Mouse (Mus musculus) forebrain, embryonic 14.5 days (tissue): ENCODE measurements at regions not wholly inside any gene's neighbourhood (a gene's known extent, or its start where the extent isn't known, plus 50 kb on each side); places are given as distances from the start of the nearest gene placed in this dataset.

Source experiments
- ATAC-seq: fragments of 200-750 bp; cut with Nextera tagmentation; 2 replicates; pipeline ENCODE4 v1.8.0; 2017; ENCODE audit warnings: mild to moderate bottlenecking, moderate library complexity
- DNase-seq: peaks from one replicate; pipeline ENCODE4 v3.0.0-alpha.2; 2015; ENCODE audit warnings: low spot score
- H3K27ac ChIP-seq: fragments of 300-500 bp; sonication (generic); 2 replicates; pipeline ENCODE4 v1.5.1; 2014; ENCODE audit warnings: low read depth, mild to moderate bottlenecking, control low read depth, low read length, moderate library complexity
- H3K27me3 ChIP-seq: fragments of 300-500 bp; sonication (generic); replicated peaks from 2 replicates; pipeline ENCODE4 v1.6.1; 2014; ENCODE audit warnings: low read length, control low read depth, mixed read lengths; ENCODE audit not compliant: control insufficient read depth, insufficient read depth
- H3K36me3 ChIP-seq: fragments of 300-500 bp; sonication (generic); 2 replicates; pipeline ENCODE4 v1.6.1; 2014; ENCODE audit warnings: low read length, control low read depth; ENCODE audit not compliant: control insufficient read depth, insufficient read depth
- H3K4me1 ChIP-seq: fragments of 300-500 bp; sonication (generic); 2 replicates; pipeline ENCODE4 v1.6.1; 2014; ENCODE audit warnings: antibody characterized with exemption, low read length, control low read depth; ENCODE audit not compliant: control insufficient read depth, insufficient read depth
- H3K4me2 ChIP-seq: fragments of 300-500 bp; sonication (generic); 2 replicates; pipeline ENCODE4 v1.6.1; 2014; ENCODE audit warnings: mild to moderate bottlenecking, control low read depth, low read length
- H3K4me3 ChIP-seq: fragments of 300-500 bp; sonication (generic); 2 replicates; pipeline ENCODE4 v1.5.1; 2014; ENCODE audit warnings: low read depth, low read length, control low read depth
- H3K9ac ChIP-seq: fragments of 300-500 bp; sonication (generic); 2 replicates; pipeline ENCODE4 v1.6.1; 2014; ENCODE audit warnings: mild to moderate bottlenecking, low read length, control low read depth, moderate library complexity
- H3K9me3 ChIP-seq: fragments of 300-500 bp; sonication (generic); replicated peaks from 2 replicates; pipeline ENCODE4 v1.6.1; 2016; ENCODE audit warnings: low read length, control low read depth, mixed read lengths; ENCODE audit not compliant: control insufficient read depth
- WGBS: fragments of 180-500 bp; shearing (Covaris S2); extraction: QIAGEN DNeasy Blood & Tissue Kit; methylation state at CpG from one replicate; pipeline ENCODE4 v1.1.7; 2014; 5-methylcytosine and 5-hydroxymethylcytosine counted together

GRCm38 (mm10) chr8:89307601-89308000 lies 263.6 kb upstream of the Sall1 start:
- ATAC-seq, result no peak; the same call in 1 of the 2 replicates
- Histone ChIP-seq H3K4me2 (peak overlapping the region; percentile 20; the same call in 1 of the 2 replicates), H3K27ac (peak overlapping the region; percentile 65; the same call in 1 of the 2 replicates), H3K9me3 (no peaks in the 10 kb centered on the region), H3K9ac (no peak overlapping the region), H3K4me1 (peaks cover 37% of the 10 kb centered on the region), H3K36me3 (no peaks in the 10 kb centered on the region), H3K4me3 (no peak overlapping the region), H3K27me3 (no peaks in the 10 kb centered on the region)
- 22% methylated on average over 10 of the region's 10 CpGs for WGBS
- no peak for DNase-seq

GRCm38 (mm10) chr8:89307085-89307484 lies 263.1 kb upstream of the Sall1 start:
- no peaks in the 10 kb centered on the region for H3K27me3 ChIP-seq
- peaks cover 37% of the 10 kb centered on the region for H3K4me1 ChIP-seq
- no peak overlapping the region for H3K9ac ChIP-seq
- no peak overlapping the region for H3K27ac ChIP-seq
- no peak for ATAC-seq
- H3K4me2 ChIP-seq, result no peak overlapping the region
- no peak overlapping the region for H3K4me3 ChIP-seq
- WGBS, result 78% methylated on average over 4 of the region's 4 CpGs
- H3K9me3 ChIP-seq, result no peaks in the 10 kb centered on the region
- DNase-seq, result no peak
- no peaks in the 10 kb centered on the region for H3K36me3 ChIP-seq

DNA sequence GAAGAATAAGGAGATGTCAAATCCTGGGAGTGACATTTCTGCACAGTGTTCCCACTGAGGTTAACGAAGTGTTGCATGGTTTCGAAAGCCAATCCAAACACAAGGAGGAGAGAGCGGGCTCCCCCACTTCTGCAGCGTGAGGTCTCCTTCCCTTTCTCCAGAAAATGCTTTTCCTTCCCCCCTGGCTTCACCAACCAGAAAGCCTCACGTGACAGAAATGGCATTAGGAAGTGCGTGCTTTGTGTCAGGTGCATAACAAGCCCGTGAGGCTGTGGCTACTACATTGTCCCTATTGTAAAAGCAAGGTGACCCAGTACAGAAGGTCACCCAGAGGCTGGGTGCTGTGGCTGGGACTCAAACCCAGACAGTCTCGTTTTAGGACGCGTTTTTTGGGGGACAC lies 260.2 kb upstream of the Sall1 start:
- Histone ChIP-seq H3K9ac (no peak overlapping the region), H3K9me3 (no peaks in the 10 kb centered on the region), H3K4me3 (no peak overlapping the region), H3K4me2 (no peak overlapping the region), H3K27ac (no peak overlapping the region), H3K27me3 (no peaks in the 10 kb centered on the region), H3K4me1 (peaks cover 16% of the 10 kb centered on the region), H3K36me3 (no peaks in the 10 kb centered on the region)
- no peak for DNase-seq
- ATAC-seq, result no peak
- 57% methylated on average over 10 of the region's 10 CpGs for WGBS

DNA sequence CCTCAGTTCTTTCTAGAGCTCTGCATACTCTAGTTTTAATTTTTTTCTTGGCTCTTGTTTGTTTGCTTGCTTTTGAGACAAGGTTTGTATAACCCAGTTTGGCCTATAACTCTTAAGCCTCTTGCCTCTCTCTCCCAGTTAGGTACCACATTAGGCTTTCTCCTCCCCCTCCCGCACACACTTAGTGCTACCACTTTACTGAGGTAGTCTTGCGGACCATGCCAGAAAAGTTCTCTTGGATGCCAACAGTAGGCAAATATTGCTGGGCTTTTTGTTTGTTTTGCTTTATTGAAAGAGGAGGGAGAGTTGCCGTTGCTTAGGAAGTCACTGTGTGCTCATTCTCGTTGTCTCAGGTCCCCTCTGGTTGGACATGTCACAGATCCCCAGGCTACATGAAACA lies 259.4 kb upstream of the Sall1 start:
- DNase-seq, result no peak
- Histone ChIP-seq H3K27me3 (no peaks in the 10 kb centered on the region), H3K4me3 (no peak overlapping the region), H3K9ac (no peak overlapping the region), H3K4me1 (peaks cover 10% of the 10 kb centered on the region), H3K27ac (no peak overlapping the region), H3K36me3 (no peaks in the 10 kb centered on the region), H3K9me3 (no peaks in the 10 kb centered on the region), H3K4me2 (no peak overlapping the region)
- ATAC-seq, result no peak
- 88% methylated on average over 4 of the region's 4 CpGs for WGBS

DNA sequence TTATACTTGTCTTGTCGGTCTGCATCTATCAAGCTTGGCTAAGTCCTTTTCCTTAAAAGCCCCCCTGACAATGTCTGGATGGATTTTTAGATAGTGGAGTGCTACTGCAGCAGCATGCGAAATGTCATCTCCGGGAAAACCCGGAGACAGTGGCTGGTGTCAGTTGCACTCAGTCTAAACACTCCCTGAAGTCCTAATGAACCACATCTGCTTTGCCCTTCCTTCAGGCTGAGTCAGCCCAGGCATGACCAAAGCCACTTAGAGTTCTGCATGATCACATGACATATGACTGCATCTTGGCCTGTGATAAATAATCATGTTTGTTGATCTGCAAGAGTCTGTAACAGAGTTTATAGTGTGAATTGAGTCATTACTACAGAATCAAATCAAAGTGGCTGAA lies 255.7 kb upstream of the Sall1 start:
- H3K27me3 ChIP-seq, result no peaks in the 10 kb centered on the region
- no peak for DNase-seq
- no peak overlapping the region for H3K27ac ChIP-seq
- no peak for ATAC-seq
- 96% methylated on average over 4 of the region's 4 CpGs for WGBS
- no peaks in the 10 kb centered on the region for H3K36me3 ChIP-seq
- no peaks in the 10 kb centered on the region for H3K4me1 ChIP-seq
- no peaks in the 10 kb centered on the region for H3K9me3 ChIP-seq
- H3K4me2 ChIP-seq, result no peak overlapping the region
- no peak overlapping the region for H3K9ac ChIP-seq
- H3K4me3 ChIP-seq, result no peak overlapping the region

DNA sequence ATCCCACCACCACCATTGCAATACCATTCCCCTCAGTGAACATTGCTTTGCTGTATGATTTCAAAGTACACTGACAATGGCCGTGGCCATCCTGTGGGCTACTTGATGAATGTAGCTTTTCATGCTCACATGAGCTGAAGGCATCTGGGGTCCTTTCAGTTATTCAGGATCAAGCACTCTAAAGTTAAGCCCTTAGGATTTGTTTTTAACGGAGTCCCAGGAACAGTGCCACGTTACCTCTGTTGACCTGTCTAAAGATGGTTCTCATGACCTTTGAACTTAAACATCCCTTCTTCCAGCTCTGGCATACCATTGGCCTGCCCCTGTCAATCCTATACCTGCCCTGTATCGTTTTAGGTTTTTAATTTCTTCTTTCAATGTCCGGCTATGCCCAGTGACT lies 251.7 kb upstream of the Sall1 start:
- 44% methylated on average over 5 of the region's 5 CpGs for WGBS

DNA sequence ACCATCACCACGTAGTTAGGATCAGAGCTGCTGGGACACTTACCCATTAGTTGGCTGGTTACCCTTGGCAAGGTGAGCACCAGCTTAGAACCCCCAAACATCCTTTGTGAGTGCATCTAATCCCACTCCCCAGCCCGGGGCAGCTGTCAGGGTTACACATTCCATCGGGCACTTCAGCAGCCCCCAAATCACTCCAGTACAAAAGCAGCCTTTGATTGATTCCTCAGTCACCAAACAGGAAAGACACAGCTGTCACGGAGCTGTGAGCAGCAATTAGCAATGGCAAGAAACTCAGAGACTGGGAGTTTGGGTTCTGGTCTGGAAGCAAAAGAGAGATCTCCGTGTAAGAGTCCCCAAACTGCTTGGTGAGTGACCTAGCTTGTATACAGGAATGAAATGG lies 245.1 kb upstream of the Sall1 start:
- no peak overlapping the region for H3K4me3 ChIP-seq
- 5% methylated on average over 5 of the region's 5 CpGs for WGBS

More for the DNA sequence above, 251.7 kb upstream of the Sall1 start:
- Histone ChIP-seq H3K9ac (no peak overlapping the region), H3K36me3 (no peaks in the 10 kb centered on the region), H3K4me3 (no peak overlapping the region), H3K27me3 (no peaks in the 10 kb centered on the region), H3K4me1 (no peaks in the 10 kb centered on the region), H3K27ac (no peak overlapping the region), H3K4me2 (no peak overlapping the region), H3K9me3 (no peaks in the 10 kb centered on the region)
- DNase-seq (no peak), ATAC-seq (no peak)

DNA sequence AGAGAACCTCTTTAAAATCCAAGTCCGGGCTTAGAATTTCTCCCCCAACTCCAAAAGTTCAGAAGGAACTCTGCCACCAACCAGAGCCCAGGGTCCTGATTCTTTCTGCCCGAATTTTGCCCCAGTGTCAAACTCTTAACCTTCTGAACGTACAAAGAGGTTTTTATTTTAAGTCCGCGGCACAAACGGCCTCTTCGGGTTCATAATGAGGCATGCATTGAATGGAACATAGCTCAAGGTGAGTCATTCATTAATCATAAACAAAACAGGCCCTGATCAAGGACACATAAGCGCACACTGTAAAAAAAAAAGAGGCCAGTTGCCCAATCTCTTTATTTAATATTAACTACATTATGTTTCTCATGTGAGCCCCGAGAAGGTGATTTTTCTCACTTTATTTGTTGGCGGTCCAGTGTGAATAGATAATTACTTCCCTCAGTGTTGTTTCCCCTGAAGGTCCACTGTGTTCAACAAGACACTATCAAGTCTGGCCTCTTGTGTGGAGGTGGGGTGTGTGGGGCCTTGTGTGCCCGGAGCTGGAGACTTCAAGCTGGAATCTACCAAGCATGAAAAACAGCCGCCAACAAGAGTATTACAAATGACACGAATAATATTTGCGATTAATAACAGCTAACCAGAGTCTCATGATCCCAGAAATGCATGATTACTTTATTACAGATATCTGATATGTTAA lies 241.1 kb upstream of the Sall1 start:
- no peaks in the 10 kb centered on the region for H3K27me3 ChIP-seq
- ATAC-seq (no peak), DNase-seq (no peak)
- no peaks in the 10 kb centered on the region for H3K9me3 ChIP-seq
- no peaks in the 10 kb centered on the region for H3K36me3 ChIP-seq
- no peak overlapping the region for H3K27ac ChIP-seq
- H3K4me3 ChIP-seq, result no peak overlapping the region
- no peak overlapping the region for H3K4me2 ChIP-seq
- peaks cover 6% of the 10 kb centered on the region for H3K4me1 ChIP-seq
- H3K9ac ChIP-seq, result no peak overlapping the region
- WGBS, result 49% methylated on average over 14 of the region's 14 CpGs

More for the DNA sequence above, 245.1 kb upstream of the Sall1 start:
- no peaks in the 10 kb centered on the region for H3K36me3 ChIP-seq
- H3K4me1 ChIP-seq, result peaks cover 6% of the 10 kb centered on the region
- no peaks in the 10 kb centered on the region for H3K9me3 ChIP-seq
- ATAC-seq, result no peak
- no peak overlapping the region for H3K4me2 ChIP-seq
- H3K9ac ChIP-seq, result no peak overlapping the region
- H3K27me3 ChIP-seq, result no peaks in the 10 kb centered on the region
- peak; percentile 59 for DNase-seq
- no peak overlapping the region for H3K27ac ChIP-seq

GRCm38 (mm10) chr8:89283105-89284096 lies 239.4 kb upstream of the Sall1 start:
- H3K36me3 ChIP-seq, result no peaks in the 10 kb centered on the region
- no peaks in the 10 kb centered on the region for H3K9me3 ChIP-seq
- H3K27me3 ChIP-seq, result no peaks in the 10 kb centered on the region
- H3K4me1 ChIP-seq, result no peaks in the 10 kb centered on the region; the same call in 1 of the 2 replicates
- DNase-seq (no peak), ATAC-seq (no peak)
- no peak overlapping the region for H3K9ac ChIP-seq
- WGBS, result 89% methylated on average over 17 of the region's 17 CpGs
- no peak overlapping the region for H3K4me2 ChIP-seq
- no peak overlapping the region for H3K4me3 ChIP-seq
- no peak overlapping the region for H3K27ac ChIP-seq
